Mouse (Mus musculus) lung, postnatal 10 days (tissue): Measurements from ENCODE around the gene Tmem254b.
"Not testable (repeated sequence)": the region's sequence is repeated elsewhere in the genome, so short reads cannot be mapped to it uniquely, and the experiment has no call there.

Source experiments
- DNase-seq: peaks from one replicate; pipeline ENCODE4 v3.0.0; 2021

Tmem254b gene

GRCm38 (mm10) chr14:26206926-26207247 is at the start of gene Tmem254b:
Tmem254b (minus strand) TSS chr14:26207041.
- not testable (repeated sequence) for DNase-seq

- not testable (repeated sequence) for DNase-seq
Observed at GRCm38 (mm10) chr14:26237183-26237582, 30.3 kb upstream of the Tmem254b start.

GRCm38 (mm10) chr14:26216233-26217000 is 9.6 kb upstream of the Tmem254b start:
- DNase-seq, result not testable (repeated sequence)

GRCm38 (mm10) chr14:26206197-26206925 is 480 bp downstream of the Tmem254b start:
- not testable (repeated sequence) for DNase-seq

- not testable (repeated sequence) for DNase-seq
Observed at GRCm38 (mm10) chr14:26197851-26198250, 9.0 kb downstream of the Tmem254b start.

- DNase-seq, result not testable (repeated sequence)
Observed at GRCm38 (mm10) chr14:26188361-26188760, 18.5 kb downstream of the Tmem254b start.

- DNase-seq, result not testable (repeated sequence)
Observed at GRCm38 (mm10) chr14:26186638-26187037, 20.2 kb downstream of the Tmem254b start.

- DNase-seq, result not testable (repeated sequence)
Observed at GRCm38 (mm10) chr14:26182380-26182779, 24.5 kb downstream of the Tmem254b start, which contains the start of gene Plac9b. Plac9b (minus strand) TSS chr14:26182480.

GRCm38 (mm10) chr14:26181660-26182059 is 25.2 kb downstream of the Tmem254b start:
- DNase-seq, result not testable (repeated sequence)

GRCm38 (mm10) chr14:26175028-26175427 is 31.8 kb downstream of the Tmem254b start:
- DNase-seq, result not testable (repeated sequence)

- not testable (repeated sequence) for DNase-seq
Observed at GRCm38 (mm10) chr14:26173955-26174354, 32.9 kb downstream of the Tmem254b start.

- DNase-seq, result not testable (repeated sequence)
Observed at GRCm38 (mm10) chr14:26165266-26165665, 41.6 kb downstream of the Tmem254b start.

- not testable (repeated sequence) for DNase-seq
Observed at GRCm38 (mm10) chr14:26162423-26162822, 44.4 kb downstream of the Tmem254b start.

GRCm38 (mm10) chr14:26161156-26161555 is 45.7 kb downstream of the Tmem254b start:
- DNase-seq, result not testable (repeated sequence)

GRCm38 (mm10) chr14:26156032-26156431 is 50.8 kb downstream of the Tmem254b start:
- not testable (repeated sequence) for DNase-seq
